Mouse (Mus musculus) megakaryocyte, embryonic 14.5 days (primary cell): ENCODE data around the gene Ostf1.

Source experiments
- FLI1 ChIP-seq: IDR thresholded peaks from 2 replicates; pipeline ENCODE4 v1.6.1; 2012; ENCODE audit warnings: low read length, inconsistent platforms, mixed read lengths
- GATA1 ChIP-seq: IDR thresholded peaks from 3 replicates; pipeline ENCODE4 v1.6.1; 2012; ENCODE audit warnings: mixed read lengths, low read length, inconsistent platforms, borderline replicate concordance

GRCm38 (mm10) chr19:18654984-18655383, 23.4 kb upstream of the Ostf1 start:
- TF ChIP-seq GATA1 (no peak), FLI1 (no peak)
